Mouse (Mus musculus) right cerebral cortex, adult 18-20 months (tissue): Measurements from ENCODE around the gene Bnip1.

Source experiments
- DNase-seq: peaks from one replicate; pipeline ENCODE4 v3.0.0; 2022; ENCODE audit warnings: mixed read lengths

The Bnip1 gene

DNA sequence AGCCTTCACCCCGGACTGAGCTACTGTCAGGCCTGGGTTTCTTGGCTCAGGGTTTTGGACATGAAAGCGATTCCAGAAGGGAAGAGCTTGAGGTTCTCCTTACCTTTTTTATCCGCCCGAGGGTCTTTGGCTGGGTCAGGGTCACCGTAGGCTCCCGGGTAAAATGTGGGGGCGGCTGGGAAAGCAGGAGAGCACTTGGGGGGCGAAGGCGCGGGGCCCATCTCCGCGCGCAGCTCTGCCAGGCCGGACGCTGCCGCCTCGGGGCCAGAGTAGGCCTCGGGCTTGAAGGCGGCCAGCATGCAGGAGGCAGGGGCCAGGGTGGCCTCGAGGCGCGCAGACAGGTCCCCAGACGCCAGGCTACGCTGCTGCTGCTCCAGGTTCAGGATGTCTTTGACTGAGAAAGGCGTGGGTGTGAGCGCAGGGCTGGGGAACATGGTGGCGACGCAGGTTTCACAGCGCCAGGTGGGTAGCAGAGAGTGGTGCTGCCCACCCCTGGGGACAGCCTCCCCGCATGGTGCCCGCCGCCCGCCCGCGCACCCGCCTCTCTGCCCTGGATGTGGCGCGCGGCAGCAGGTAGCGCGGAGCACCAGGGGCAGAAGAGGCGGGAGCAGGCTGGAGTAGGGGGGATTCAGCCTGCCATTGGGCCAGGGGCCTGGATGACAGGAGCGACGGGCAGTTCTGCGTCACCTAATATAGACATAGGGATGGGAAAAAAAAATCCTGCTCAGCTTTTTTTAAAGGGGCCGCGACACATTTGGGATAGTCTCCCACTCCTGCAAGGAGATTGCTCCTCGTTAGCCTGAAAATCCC is 60.3 kb downstream of the Bnip1 start:
- no peak for DNase-seq

DNA sequence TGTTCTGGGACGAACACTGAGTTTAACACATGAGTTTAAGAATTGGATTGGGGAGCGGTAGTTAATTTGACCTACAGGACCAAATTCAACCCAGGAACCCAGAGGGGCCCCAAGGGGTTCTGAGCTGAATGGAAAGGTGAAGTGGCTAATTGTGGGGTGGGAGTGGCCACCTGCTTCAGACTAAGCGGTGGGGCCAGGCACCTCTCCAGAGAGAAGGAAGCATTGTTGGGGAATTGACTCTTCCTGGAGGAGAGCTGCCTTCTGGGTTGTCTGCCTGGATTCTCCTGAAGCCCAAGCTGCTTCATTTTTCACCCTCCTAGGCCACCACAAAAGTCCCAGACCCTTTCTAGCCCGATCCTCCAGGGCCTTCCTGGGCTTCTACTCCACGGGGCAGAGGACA is 61.1 kb downstream of the Bnip1 start:
- DNase-seq = no peak
